ENCODE assay signal across 19 mouse cellular contexts in genomic region chr14:116553316-116553715, GRCm38 (mm10).
DNase-seq lines count a peak whose midpoint lies in the region; ATAC-seq lines count a peak whose summit lies in the region.
"Had no signal": no experiment of that assay in that cellular context is flagged by ENCODE, and none has a peak within 500 bp of the region (broad histone marks: within the 10 kb centered on the region; RNA-seq: fewer than 3 reads in every experiment).

No protein-coding gene starts in this region.

- H3K9ac ChIP-seq in embryonic facial prominence, embryonic 14.5 days (ENCODE audit: low read depth, low read length): no peak overlapping the region
- no peak overlapping the region for H3K9ac ChIP-seq in midbrain, embryonic 14.5 days (replicated peaks; ENCODE audit: low read length)
- H3K9ac ChIP-seq in midbrain, embryonic 13.5 days (replicated peaks): no peak overlapping the region
- H3K9ac ChIP-seq in forebrain, embryonic 16.5 days (replicated peaks; ENCODE audit: low read depth, low read length): no peak overlapping the region
- H3K9ac ChIP-seq: heart, embryonic 12.5 days; intestine, embryonic 15.5 days; liver, embryonic 13.5 days had no signal

- H3K27me3 ChIP-seq in embryonic facial prominence, embryonic 14.5 days (replicated peaks; ENCODE audit: control insufficient read depth, insufficient read depth, low read length): no peaks in the 10 kb centered on the region
- H3K27me3 ChIP-seq in embryonic facial prominence, embryonic 10.5 days (replicated peaks; ENCODE audit: low read depth, poor library complexity, severe bottlenecking): no peaks in the 10 kb centered on the region
- H3K27me3 ChIP-seq in midbrain, embryonic 14.5 days (ENCODE audit: control insufficient read depth, insufficient read depth, low read length): no peaks in the 10 kb centered on the region
- no peaks in the 10 kb centered on the region for H3K27me3 ChIP-seq in midbrain, embryonic 13.5 days
- no peaks in the 10 kb centered on the region for H3K27me3 ChIP-seq in forebrain, embryonic 16.5 days (replicated peaks; ENCODE audit: control insufficient read depth, insufficient read depth, low read length)
- H3K27me3 ChIP-seq: heart, embryonic 12.5 days; intestine, embryonic 15.5 days; liver, embryonic 13.5 days had no signal

- no peak overlapping the region for H3K4me2 ChIP-seq in embryonic facial prominence, embryonic 14.5 days (ENCODE audit: low read depth, low read length)
- H3K4me2 ChIP-seq in midbrain, embryonic 14.5 days (ENCODE audit: low read length): no peak overlapping the region
- no peak overlapping the region for H3K4me2 ChIP-seq in midbrain, embryonic 13.5 days (replicated peaks)
- no peak overlapping the region; the same call in 1 of the 2 replicates for H3K4me2 ChIP-seq in forebrain, embryonic 16.5 days (ENCODE audit: low read length)
- H3K4me2 ChIP-seq: heart, embryonic 12.5 days; intestine, embryonic 15.5 days; liver, embryonic 13.5 days had no signal

- H3K4me1 ChIP-seq in embryonic facial prominence, embryonic 14.5 days (ENCODE audit: control insufficient read depth, insufficient read depth, low read length): 0 out of 2 replicates have a peak, but pooled peaks cover 3% of the 10 kb centered on the region
- peaks cover 16% of the 10 kb centered on the region for H3K4me1 ChIP-seq in embryonic facial prominence, embryonic 10.5 days
- H3K4me1 ChIP-seq in midbrain, embryonic 14.5 days (ENCODE audit: control insufficient read depth, insufficient read depth, low read length): no peaks in the 10 kb centered on the region
- H3K4me1 ChIP-seq in midbrain, embryonic 13.5 days (replicated peaks): no peaks in the 10 kb centered on the region
- H3K4me1 ChIP-seq in forebrain, embryonic 16.5 days (replicated peaks; ENCODE audit: control insufficient read depth, insufficient read depth, low read length): no peaks in the 10 kb centered on the region
- H3K4me1 ChIP-seq: intestine, embryonic 15.5 days; liver, embryonic 13.5 days had no signal

- H3K27ac ChIP-seq in embryonic facial prominence, embryonic 14.5 days (replicated peaks; ENCODE audit: low read depth, low read length): no peak overlapping the region
- H3K27ac ChIP-seq in embryonic facial prominence, embryonic 10.5 days (replicated peaks): no peak overlapping the region
- H3K27ac ChIP-seq in midbrain, embryonic 14.5 days (replicated peaks; ENCODE audit: low read depth, low read length): no peak overlapping the region
- H3K27ac ChIP-seq in midbrain, embryonic 13.5 days: no peak overlapping the region
- no peak overlapping the region for H3K27ac ChIP-seq in forebrain, embryonic 16.5 days (ENCODE audit: low read length)
- H3K27ac ChIP-seq: intestine, embryonic 15.5 days; kidney, postnatal 0 days; layer of hippocampus, adult 2 months; liver, embryonic 13.5 days had no signal

- no peak for ATAC-seq in embryonic facial prominence, embryonic 14.5 days (ENCODE audit: low read depth)
- no peak for ATAC-seq in midbrain, embryonic 14.5 days (ENCODE audit: low FRiP score, low TSS enrichment)
- ATAC-seq in midbrain, embryonic 13.5 days: no peak
- peak; percentile 55; the same call in 1 of the 2 replicates for ATAC-seq in forebrain, embryonic 16.5 days
- ATAC-seq: intestine, embryonic 15.5 days had no signal

- no peaks in the 10 kb centered on the region for H3K9me3 ChIP-seq in embryonic facial prominence, embryonic 14.5 days (ENCODE audit: control insufficient read depth, low read length)
- no peaks in the 10 kb centered on the region for H3K9me3 ChIP-seq in embryonic facial prominence, embryonic 10.5 days
- H3K9me3 ChIP-seq in midbrain, embryonic 14.5 days (ENCODE audit: control insufficient read depth, low read length): no peaks in the 10 kb centered on the region
- H3K9me3 ChIP-seq in midbrain, embryonic 13.5 days: no peaks in the 10 kb centered on the region
- H3K9me3 ChIP-seq in forebrain, embryonic 16.5 days (ENCODE audit: control insufficient read depth, low read length): no peaks in the 10 kb centered on the region
- H3K9me3 ChIP-seq: intestine, embryonic 15.5 days; liver, embryonic 13.5 days had no signal

- H3K36me3 ChIP-seq in embryonic facial prominence, embryonic 14.5 days (ENCODE audit: control insufficient read depth, insufficient read depth, low read length): no peaks in the 10 kb centered on the region
- no peaks in the 10 kb centered on the region for H3K36me3 ChIP-seq in embryonic facial prominence, embryonic 10.5 days (replicated peaks)
- no peaks in the 10 kb centered on the region for H3K36me3 ChIP-seq in midbrain, embryonic 14.5 days (ENCODE audit: control insufficient read depth, insufficient read depth, low read length)
- no peaks in the 10 kb centered on the region for H3K36me3 ChIP-seq in midbrain, embryonic 13.5 days
- no peaks in the 10 kb centered on the region for H3K36me3 ChIP-seq in forebrain, embryonic 16.5 days (ENCODE audit: control insufficient read depth, insufficient read depth)
- H3K36me3 ChIP-seq: heart, embryonic 12.5 days; intestine, embryonic 15.5 days; liver, embryonic 13.5 days had no signal

- WGBS in embryonic facial prominence, embryonic 14.5 days: 37% methylated on average over 7 of the region's 7 CpGs
- 40% methylated on average over 7 of the region's 7 CpGs for WGBS in embryonic facial prominence, embryonic 10.5 days
- WGBS in midbrain, embryonic 14.5 days: 21% methylated on average over 7 of the region's 7 CpGs
- 25% methylated on average over 7 of the region's 7 CpGs for WGBS in midbrain, embryonic 13.5 days
- WGBS in forebrain, embryonic 16.5 days: 15% methylated on average over 7 of the region's 7 CpGs

- DNase-seq in embryonic facial prominence, embryonic 14.5 days (ENCODE audit: low spot score): peak; percentile 51
- no peak for DNase-seq in embryonic facial prominence, embryonic 10.5 days (ENCODE audit: low spot score)
- peak; percentile 40 for DNase-seq in midbrain, embryonic 14.5 days
- DNase-seq in mesoderm, embryonic 11.5 days (ENCODE audit: low read depth, low spot score): peak; percentile 40
- no peak for DNase-seq in layer of hippocampus, adult 9-10 months (ENCODE audit: low spot score)
- no peak for DNase-seq in lung, postnatal 4 days
- DNase-seq: adrenal gland, adult 2 months; cerebellum, adult 18-20 months; gastrocnemius, postnatal 25 days; liver, embryonic 13.5 days; right cerebral cortex, adult 18-20 months; thymus, adult 2 months had no signal

- H3K4me3 ChIP-seq in embryonic facial prominence, embryonic 14.5 days (ENCODE audit: low read depth, low read length): no peak overlapping the region
- no peak overlapping the region for H3K4me3 ChIP-seq in embryonic facial prominence, embryonic 10.5 days
- no peak overlapping the region for H3K4me3 ChIP-seq in midbrain, embryonic 14.5 days (replicated peaks; ENCODE audit: low read depth, low read length)
- H3K4me3 ChIP-seq in midbrain, embryonic 13.5 days (replicated peaks): no peak overlapping the region
- no peak overlapping the region for H3K4me3 ChIP-seq in forebrain, embryonic 16.5 days (replicated peaks; ENCODE audit: low read length)
- H3K4me3 ChIP-seq: heart, embryonic 12.5 days; intestine, embryonic 15.5 days; layer of hippocampus, adult 2 months; liver, embryonic 13.5 days; myocyte had no signal

Comparison
In these comparisons a context has a peak if more than half of its experiments do, and no peak if none do; other contexts are left out.
1. DNase-seq: peak in embryonic facial prominence, embryonic 14.5 days (single experiment), midbrain, embryonic 14.5 days (single experiment) and mesoderm, embryonic 11.5 days (single experiment); none in embryonic facial prominence, embryonic 10.5 days (single experiment), layer of hippocampus, adult 9-10 months (single experiment) and lung, postnatal 4 days (0 of 2).